Comparison of ENCODE assay signal across 8 mouse cellular contexts in genomic region chr8:82773332-82774092, GRCm38 (mm10). TPM values are rescaled to one million over a fixed set of nuclear protein-coding genes. Genes with fewer than 3 reads are reported as not detected.
A peak's percentile ranks its signal among the peaks of the same experiment; 100 is the strongest.
DNase-seq lines count a peak whose midpoint lies in the region; ATAC-seq and TF ChIP-seq lines count a peak whose summit lies in the region.

No protein-coding gene starts in this region.

- peak overlapping the region; percentile 66 for H3K4me2 ChIP-seq in lung, embryonic 14.5 days
- peak overlapping the region; percentile 64 for H3K4me2 ChIP-seq in liver, embryonic 16.5 days (ENCODE audit: low read depth, low read length)

- H3K27me3 ChIP-seq in lung, embryonic 14.5 days (ENCODE audit: insufficient read depth, low read length): no peaks in the 10 kb centered on the region
- H3K27me3 ChIP-seq in liver, embryonic 16.5 days (ENCODE audit: control insufficient read depth, insufficient read depth, low read depth, low read length): no peaks in the 10 kb centered on the region

- no peaks in the 10 kb centered on the region for H3K9me3 ChIP-seq in lung, embryonic 14.5 days (ENCODE audit: low read depth, low read length)
- H3K9me3 ChIP-seq in liver, embryonic 16.5 days (replicated peaks; ENCODE audit: control insufficient read depth, low read length): no peaks in the 10 kb centered on the region

- ATAC-seq in lung, embryonic 14.5 days (ENCODE audit: insufficient read depth): peak; percentile 81
- ATAC-seq in liver, embryonic 16.5 days (ENCODE audit: low read depth): peak; percentile 26; the same call in 1 of the 2 replicates

- peaks cover 39% of the 10 kb centered on the region for H3K36me3 ChIP-seq in lung, embryonic 14.5 days (ENCODE audit: insufficient read depth)
- H3K36me3 ChIP-seq in liver, embryonic 16.5 days (ENCODE audit: control insufficient read depth, insufficient read depth): peaks cover 18% of the 10 kb centered on the region

- H3K9ac ChIP-seq in lung, embryonic 14.5 days: peak overlapping the region; percentile 86
- H3K9ac ChIP-seq in liver, embryonic 16.5 days (ENCODE audit: low read depth, low read length): peak overlapping the region; percentile 91

- H3K4me3 ChIP-seq in lung, embryonic 14.5 days (ENCODE audit: low read depth, low read length): peak overlapping the region; percentile 81
- peak overlapping the region; percentile 93 for H3K4me3 ChIP-seq in liver, embryonic 16.5 days (ENCODE audit: low read depth, low read length)

- no peak for TF ChIP-seq CTCF in lung, embryonic 14.5 days (IDR thresholded peaks at IDR 0.05; ENCODE audit: low read depth)

- 3% methylated on average over 35 of the region's 35 CpGs for WGBS in lung, embryonic 14.5 days
- 3% methylated on average over 34 of the region's 35 CpGs for WGBS in liver, embryonic 16.5 days (ENCODE audit: insufficient replicate concordance)

- H3K4me1 ChIP-seq in lung, embryonic 14.5 days (ENCODE audit: insufficient read depth): peaks cover 9% of the 10 kb centered on the region
- peaks cover 6% of the 10 kb centered on the region; the same call in 1 of the 2 replicates for H3K4me1 ChIP-seq in liver, embryonic 16.5 days (ENCODE audit: control insufficient read depth, low read depth, low read length)

- DNase-seq in lung, embryonic 14.5 days: no peak
- no peak for DNase-seq in lung, adult 18-20 months
- peak; percentile 22 for DNase-seq in c-Kit-negative CD71-positive TER-119-positive erythroid progenitor cells, embryonic 14.5 days (ENCODE audit: low read depth, low spot score)
- DNase-seq in heart, postnatal 4 days: peak; percentile 14
- DNase-seq in skeletal muscle tissue, adult 2 months (ENCODE audit: low read depth, low spot score): peak; percentile 1
- DNase-seq in urinary bladder, adult 18-20 months (ENCODE audit: low spot score in 2 of 2): no peak
- DNase-seq in urinary bladder, postnatal 10 days (ENCODE audit: low spot score): no peak

- peak overlapping the region; percentile 78 for H3K27ac ChIP-seq in lung, embryonic 14.5 days (ENCODE audit: low read depth)
- H3K27ac ChIP-seq in liver, embryonic 16.5 days (ENCODE audit: low read length): peak overlapping the region; percentile 81

RNA-seq across cellular contexts. Expression of gene Zfp330, which starts 0.4 kb away (rescaled TPM):
- polyA plus RNA-seq in lung, embryonic 14.5 days (2014; fragmentation: Nextera tagmentation; extraction: Ambion mirVana): 63.5 and 65.9 TPM in 2 replicates
- total RNA-seq in heart, postnatal 4 days (2021): 10 to 100 TPM; 28.9 to 29.1 TPM
- 21.7 and 24.0 TPM in 2 replicates for polyA plus RNA-seq in liver, embryonic 16.5 days (2015; fragmentation: Nextera tagmentation; extraction: Ambion mirVana)

Comparison
In these comparisons a context has a peak if more than half of its experiments do, and no peak if none do; other contexts are left out.
1. DNase-seq: peak in c-Kit-negative CD71-positive TER-119-positive erythroid progenitor cells, embryonic 14.5 days (single experiment), heart, postnatal 4 days (single experiment) and skeletal muscle tissue, adult 2 months (single experiment); none in lung, embryonic 14.5 days (single experiment), lung, adult 18-20 months (0 of 2), urinary bladder, adult 18-20 months (0 of 2) and urinary bladder, postnatal 10 days (single experiment).